Mouse (Mus musculus) midbrain, embryonic 10.5 days (tissue): ENCODE data around the gene Myo9a. TPM values are rescaled to one million over a fixed set of nuclear protein-coding genes. Genes with fewer than 3 reads are reported as not detected.
"Not testable (repeated sequence)": the region's sequence is repeated elsewhere in the genome, so short reads cannot be mapped to it uniquely, and the experiment has no call there.

Source experiments
- DNase-seq: peaks from one replicate; pipeline ENCODE4 v3.0.0-alpha.2; 2017; ENCODE audit warnings: low spot score
- H3K27ac ChIP-seq: fragments of 300-500 bp; sonication (generic); replicated peaks from 2 replicates; pipeline ENCODE4 v1.5.1; 2016; ENCODE audit warnings: mild to moderate bottlenecking
- H3K27me3 ChIP-seq: fragments of 300-500 bp; sonication (generic); 2 replicates; pipeline ENCODE4 v1.6.1; 2016; ENCODE audit warnings: low read depth, mild to moderate bottlenecking; ENCODE audit not compliant: poor library complexity, severe bottlenecking
- H3K36me3 ChIP-seq: fragments of 300-500 bp; sonication (generic); 2 replicates; pipeline ENCODE4 v1.6.1; 2016; ENCODE audit warnings: mild to moderate bottlenecking, moderate library complexity
- H3K4me1 ChIP-seq: fragments of 300-500 bp; sonication (generic); 2 replicates; pipeline ENCODE4 v1.6.1; 2016
- H3K4me3 ChIP-seq: fragments of 300-500 bp; sonication (generic); 2 replicates; pipeline ENCODE4 v1.5.1; 2016; ENCODE audit warnings: mild to moderate bottlenecking, moderate library complexity
- H3K9me3 ChIP-seq: fragments of 300-500 bp; sonication (generic); replicated peaks from 2 replicates; pipeline ENCODE4 v1.6.1; 2016; ENCODE audit warnings: mild to moderate bottlenecking
- WGBS: fragments of 180-500 bp; shearing (Covaris S2); methylation state at CpG from one replicate; pipeline ENCODE4 v1.1.7; 2016; 5-methylcytosine and 5-hydroxymethylcytosine counted together
- polyA plus RNA-seq: library from polyadenylated mRNA; unstranded; fragments of >200 nt; fragmentation: Nextera tagmentation; extraction: Ambion mirVana; gene quantifications from 2 replicates; pipeline ENCODE4 v1.2.1, GENCODE M21; 2016

Gene Myo9a
- polyA plus RNA-seq, 1 experiment from 2014 or later, result 10.4 TPM

DNA sequence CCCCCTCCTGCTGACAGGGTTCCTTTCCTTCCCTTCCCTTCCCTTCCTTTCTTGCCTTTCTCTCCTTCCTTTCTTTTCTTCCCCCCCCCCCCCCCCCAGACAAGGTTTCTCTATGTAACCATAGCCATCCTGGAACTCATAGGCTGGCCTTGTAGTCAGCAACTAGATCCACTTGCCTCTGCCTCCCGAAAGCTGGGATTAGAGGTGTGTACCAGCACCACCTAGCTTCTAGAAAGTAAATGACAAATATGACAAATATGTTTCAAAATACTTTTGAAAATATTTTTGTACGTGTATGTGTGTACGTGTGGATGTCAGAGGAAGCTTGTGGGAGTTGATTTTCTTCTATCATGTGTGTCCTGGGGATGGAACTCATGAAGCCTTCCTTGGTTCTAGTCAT lies 9.8 kb downstream of the Myo9a start:
- no peaks in the 10 kb centered on the region for H3K9me3 ChIP-seq
- no peak overlapping the region for H3K4me3 ChIP-seq
- H3K27me3 ChIP-seq, result no peaks in the 10 kb centered on the region
- H3K4me1 ChIP-seq, result no peaks in the 10 kb centered on the region
- no peak for DNase-seq
- no peak overlapping the region for H3K27ac ChIP-seq
- 87% methylated on average over 3 of the region's 3 CpGs for WGBS
- no peaks in the 10 kb centered on the region for H3K36me3 ChIP-seq

DNA sequence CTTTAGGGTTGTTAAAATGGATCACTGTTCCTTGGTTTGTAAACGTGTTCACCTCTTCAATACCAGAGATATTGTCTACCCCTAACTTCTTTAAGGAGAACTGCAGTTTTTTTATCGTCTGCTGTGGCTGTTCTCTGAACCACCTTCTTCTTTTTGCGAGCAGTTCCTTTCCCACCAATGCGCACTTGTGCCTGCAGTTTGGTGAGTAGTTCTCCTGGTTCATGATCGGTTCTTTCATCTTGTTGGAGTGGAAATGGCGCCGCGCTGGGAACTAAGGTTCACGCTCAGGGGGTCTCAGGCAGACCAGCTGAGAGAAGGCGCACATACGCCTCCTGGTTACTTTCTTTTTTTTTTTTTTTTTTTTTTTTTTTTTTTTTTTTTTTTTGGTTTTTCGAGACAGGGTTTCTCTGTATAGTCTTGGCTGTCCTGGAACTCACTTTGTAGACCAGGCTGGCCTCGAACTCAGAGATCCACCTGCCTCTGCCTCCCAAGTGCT lies 16.3 kb downstream of the Myo9a start:
- not testable (repeated sequence) for H3K27me3 ChIP-seq, H3K9me3 ChIP-seq, H3K4me1 ChIP-seq, H3K36me3 ChIP-seq, H3K4me3 ChIP-seq, H3K27ac ChIP-seq, DNase-seq
- WGBS, result 95% methylated on average over 12 of the region's 13 CpGs

DNA sequence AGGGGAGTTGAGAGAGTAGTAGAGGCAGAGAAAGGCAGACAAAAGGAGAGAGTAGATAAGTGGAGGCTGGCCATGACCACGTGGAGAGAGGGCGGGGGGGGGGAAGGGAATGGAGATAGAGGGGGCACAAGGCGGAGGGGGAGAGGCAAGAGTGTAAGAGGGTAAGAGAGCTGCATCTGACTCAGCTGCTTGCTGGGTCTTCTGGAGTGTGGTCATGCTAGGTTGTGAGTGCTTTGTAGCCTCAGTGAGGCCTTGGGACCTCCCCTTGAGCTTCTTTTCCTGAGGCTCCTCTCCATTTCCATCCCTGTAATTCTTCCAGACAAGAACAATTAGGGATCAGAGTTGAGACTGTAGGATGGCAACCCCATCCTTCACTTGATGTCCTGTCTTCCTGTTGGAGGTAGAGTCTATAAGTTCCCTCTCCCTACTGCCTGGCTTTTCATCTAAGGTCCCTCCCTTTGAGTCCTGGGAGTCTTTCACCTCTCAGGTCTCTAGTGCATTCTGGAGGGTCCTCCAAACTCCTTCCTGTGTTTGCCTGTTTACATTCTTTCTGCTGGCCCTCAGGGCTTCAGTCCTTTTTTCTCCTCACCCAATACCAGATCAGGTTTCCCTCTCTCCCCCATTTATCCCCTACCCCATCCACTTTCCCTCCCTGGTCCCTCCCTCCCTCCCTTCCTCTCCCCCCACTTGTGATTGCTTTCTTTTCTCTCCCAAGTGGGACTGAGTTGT lies 55.5 kb downstream of the Myo9a start:
- H3K9me3 ChIP-seq, H3K27ac ChIP-seq, DNase-seq, H3K4me1 ChIP-seq, H3K4me3 ChIP-seq, H3K27me3 ChIP-seq: not testable (repeated sequence)
- WGBS, result 82% methylated on average over 3 of the region's 3 CpGs
- H3K36me3 ChIP-seq, result peaks cover 27% of the 10 kb centered on the region

- Histone ChIP-seq H3K36me3 (peaks cover 5% of the 10 kb centered on the region), H3K9me3 (no peaks in the 10 kb centered on the region), H3K27me3 (no peaks in the 10 kb centered on the region), H3K27ac (no peak overlapping the region), H3K4me1 (no peaks in the 10 kb centered on the region), H3K4me3 (no peak overlapping the region)
- DNase-seq, result no peak
These were observed 133.9 kb downstream of the Myo9a start for GRCm38 (mm10) chr9:59884551-59884950.

GRCm38 (mm10) chr9:59903382-59903781 lies 152.7 kb downstream of the Myo9a start:
- Histone ChIP-seq H3K27ac (no peak overlapping the region), H3K9me3 (no peaks in the 10 kb centered on the region), H3K4me1 (no peaks in the 10 kb centered on the region), H3K4me3 (no peak overlapping the region), H3K27me3 (no peaks in the 10 kb centered on the region), H3K36me3 (peaks cover 21% of the 10 kb centered on the region; the same call in 1 of the 2 replicates)
- no peak for DNase-seq
- WGBS, result 86% methylated on average over 1 of the region's 1 CpGs

GRCm38 (mm10) chr9:59914761-59915160 lies 164.1 kb downstream of the Myo9a start:
- Histone ChIP-seq H3K4me1 (no peaks in the 10 kb centered on the region), H3K4me3 (no peak overlapping the region), H3K36me3 (peaks cover 20% of the 10 kb centered on the region), H3K27ac (no peak overlapping the region), H3K27me3 (no peaks in the 10 kb centered on the region), H3K9me3 (no peaks in the 10 kb centered on the region)
- 98% methylated on average over 1 of the region's 1 CpGs for WGBS
- DNase-seq, result no peak

GRCm38 (mm10) chr9:59930248-59930647 lies 179.6 kb downstream of the Myo9a start:
- no peaks in the 10 kb centered on the region for H3K9me3 ChIP-seq
- DNase-seq, result no peak
- H3K4me1 ChIP-seq, result no peaks in the 10 kb centered on the region
- H3K27ac ChIP-seq, result no peak overlapping the region
- H3K36me3 ChIP-seq, result peaks cover 12% of the 10 kb centered on the region
- no peak overlapping the region for H3K4me3 ChIP-seq
- H3K27me3 ChIP-seq, result no peaks in the 10 kb centered on the region
- 82% methylated on average over 3 of the region's 3 CpGs for WGBS

DNA sequence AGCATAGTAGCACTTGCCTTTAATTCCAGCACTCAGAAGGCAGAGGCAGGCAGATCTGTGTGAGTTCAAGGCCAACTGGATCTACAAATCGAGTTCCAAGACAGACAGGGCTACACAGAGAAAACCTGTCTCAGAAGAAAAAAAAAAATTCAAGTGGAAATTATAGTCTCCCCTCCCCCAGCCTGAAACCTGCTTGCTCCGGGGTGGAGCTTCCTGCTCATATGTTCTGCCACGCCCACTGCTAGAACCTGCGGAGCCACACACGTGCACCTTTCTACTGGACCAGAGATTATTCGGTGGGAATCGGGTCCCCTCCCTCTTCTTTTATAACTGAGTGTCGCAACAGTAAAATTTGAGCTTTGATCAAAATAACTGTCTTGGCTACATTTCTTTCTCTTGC lies 185.2 kb downstream of the Myo9a start:
- WGBS, result 82% methylated on average over 8 of the region's 8 CpGs
- not testable (repeated sequence) for H3K9me3 ChIP-seq, H3K27ac ChIP-seq, H3K4me1 ChIP-seq, H3K27me3 ChIP-seq, H3K36me3 ChIP-seq, DNase-seq, H3K4me3 ChIP-seq

DNA sequence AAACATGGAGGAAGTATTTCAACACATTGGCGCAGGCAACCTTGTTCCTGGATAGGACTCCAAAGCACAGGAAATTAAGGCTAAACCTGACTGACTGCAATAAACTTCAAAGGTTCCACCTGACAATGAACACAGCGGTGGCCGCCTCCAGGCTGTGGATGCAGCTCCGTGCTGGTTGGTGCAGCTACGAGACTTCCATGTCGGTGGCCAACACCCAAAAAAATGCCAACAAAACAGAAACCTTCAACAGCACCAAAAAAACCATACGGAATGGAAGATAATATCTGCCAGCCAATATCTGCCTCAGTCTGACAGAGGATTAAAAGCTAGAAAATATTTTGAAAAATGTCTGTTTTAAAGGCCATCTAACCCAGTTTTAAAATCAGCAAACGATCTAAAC lies 187.8 kb downstream of the Myo9a start:
- DNase-seq, result peak; percentile 9
- H3K9me3 ChIP-seq, result no peaks in the 10 kb centered on the region
- no peaks in the 10 kb centered on the region for H3K27me3 ChIP-seq
- no peak overlapping the region for H3K27ac ChIP-seq
- H3K4me3 ChIP-seq, result no peak overlapping the region
- 85% methylated on average over 8 of the region's 8 CpGs for WGBS
- H3K4me1 ChIP-seq, result peaks cover 6% of the 10 kb centered on the region; the same call in 1 of the 2 replicates
- H3K36me3 ChIP-seq, result no peaks in the 10 kb centered on the region

GRCm38 (mm10) chr9:59939691-59940090 lies 189.0 kb downstream of the Myo9a start:
- Histone ChIP-seq H3K27ac (no peak overlapping the region), H3K4me1 (peaks cover 6% of the 10 kb centered on the region; the same call in 1 of the 2 replicates), H3K27me3 (no peaks in the 10 kb centered on the region), H3K4me3 (no peak overlapping the region), H3K9me3 (no peaks in the 10 kb centered on the region), H3K36me3 (no peaks in the 10 kb centered on the region)
- WGBS, result 67% methylated on average over 2 of the region's 2 CpGs
- DNase-seq, result no peak

GRCm38 (mm10) chr9:59940913-59941884 lies 190.5 kb downstream of the Myo9a start:
- no peaks in the 10 kb centered on the region for H3K27me3 ChIP-seq
- no peak overlapping the region for H3K4me3 ChIP-seq
- DNase-seq, result no peak
- no peak overlapping the region for H3K27ac ChIP-seq
- 84% methylated on average over 11 of the region's 12 CpGs for WGBS
- H3K36me3 ChIP-seq, result no peaks in the 10 kb centered on the region
- H3K9me3 ChIP-seq, result no peaks in the 10 kb centered on the region
- H3K4me1 ChIP-seq, result peaks cover 6% of the 10 kb centered on the region; the same call in 1 of the 2 replicates

- 70% methylated on average over 9 of the region's 9 CpGs for WGBS
- Histone ChIP-seq H3K9me3 (no peaks in the 10 kb centered on the region), H3K27me3 (no peaks in the 10 kb centered on the region), H3K36me3 (no peaks in the 10 kb centered on the region), H3K4me1 (peaks cover 6% of the 10 kb centered on the region; the same call in 1 of the 2 replicates), H3K27ac (no peak overlapping the region), H3K4me3 (no peak overlapping the region)
- DNase-seq, result peak; percentile 11
These were observed 191.2 kb downstream of the Myo9a start for GRCm38 (mm10) chr9:59941885-59942350.
